Mouse (Mus musculus): ENCODE measurements at regions not wholly inside any gene's neighbourhood (a gene's known extent, or its start where the extent isn't known, plus 50 kb on each side); places are given as distances from the start of the nearest gene placed in this dataset.

GRCm38 (mm10) chr3:42212456-42212855, 470.0 kb downstream of the D3Ertd751e start:
- Histone ChIP-seq H3K4me3 (ENCODE audit: insufficient read depth in 1 of 2, low read depth in 2 of 2, low read length in 2 of 2) (no peak overlapping the region), H3K36me3 (replicated peaks; ENCODE audit: control insufficient read depth, insufficient read depth, low read depth) (no peaks in the 10 kb centered on the region), H3K4me2 (ENCODE audit: low read depth) (no peak overlapping the region), H3K4me1 (replicated peaks; ENCODE audit: control insufficient read depth in 2 of 2, insufficient read depth in 2 of 2, low read length in 1 of 2) (no peaks in the 10 kb centered on the region), H3K27me3 (ENCODE audit: control insufficient read depth, insufficient read depth, low read length) (no peaks in the 10 kb centered on the region), H3K27ac (no peak overlapping the region), H3K9ac (replicated peaks) (no peak overlapping the region), H3K9me3 (ENCODE audit: control insufficient read depth, low read length) (no peaks in the 10 kb centered on the region)
- DNase-seq (ENCODE audit: low read depth in 3 of 3, low spot score in 3 of 3): no peak
- ATAC-seq (ENCODE audit: insufficient read depth): no peak
- WGBS (ENCODE audit: insufficient replicate concordance): 42% methylated on average over 5 of the region's 5 CpGs
- TF ChIP-seq CTCF (IDR thresholded peaks at IDR 0.05; ENCODE audit: low read depth) (no peak), EP300 (IDR thresholded peaks at IDR 0.05; ENCODE audit: low read depth) (no peak)

GRCm38 (mm10) chr3:42213163-42213562, 470.8 kb downstream of the D3Ertd751e start:
- 64% methylated on average over 6 of the region's 6 CpGs for WGBS (ENCODE audit: insufficient replicate concordance)
- ATAC-seq (ENCODE audit: insufficient read depth) (no peak), DNase-seq (ENCODE audit: low read depth in 3 of 3, low spot score in 3 of 3) (no peak)
- H3K27me3 ChIP-seq (ENCODE audit: control insufficient read depth, insufficient read depth, low read length): no peaks in the 10 kb centered on the region
- H3K36me3 ChIP-seq (replicated peaks; ENCODE audit: control insufficient read depth, insufficient read depth, low read depth): no peaks in the 10 kb centered on the region
- TF ChIP-seq CTCF (IDR thresholded peaks at IDR 0.05; ENCODE audit: low read depth) (no peak), EP300 (IDR thresholded peaks at IDR 0.05; ENCODE audit: low read depth) (no peak)
- H3K4me2 ChIP-seq (ENCODE audit: low read depth): no peak overlapping the region
- no peak overlapping the region for H3K27ac ChIP-seq
- H3K4me1 ChIP-seq (replicated peaks; ENCODE audit: control insufficient read depth in 2 of 2, insufficient read depth in 2 of 2, low read length in 1 of 2): no peaks in the 10 kb centered on the region
- H3K4me3 ChIP-seq (ENCODE audit: insufficient read depth in 1 of 2, low read depth in 2 of 2, low read length in 2 of 2): no peak overlapping the region
- no peaks in the 10 kb centered on the region for H3K9me3 ChIP-seq (ENCODE audit: control insufficient read depth, low read length)
- no peak overlapping the region for H3K9ac ChIP-seq (replicated peaks)

- no peaks in the 10 kb centered on the region for H3K36me3 ChIP-seq (replicated peaks; ENCODE audit: control insufficient read depth, insufficient read depth, low read depth)
- no peak overlapping the region for H3K9ac ChIP-seq (replicated peaks)
- H3K4me3 ChIP-seq (ENCODE audit: insufficient read depth in 1 of 2, low read depth in 2 of 2, low read length in 2 of 2): no peak overlapping the region
- no peak overlapping the region for H3K27ac ChIP-seq
- no peaks in the 10 kb centered on the region for H3K27me3 ChIP-seq (ENCODE audit: control insufficient read depth, insufficient read depth, low read length)
- no peaks in the 10 kb centered on the region for H3K4me1 ChIP-seq (replicated peaks; ENCODE audit: control insufficient read depth in 2 of 2, insufficient read depth in 2 of 2, low read length in 1 of 2)
- DNase-seq (ENCODE audit: low read depth in 3 of 3, low spot score in 3 of 3) (no peak), ATAC-seq (ENCODE audit: insufficient read depth) (no peak)
- TF ChIP-seq EP300 (IDR thresholded peaks at IDR 0.05; ENCODE audit: low read depth) (no peak), CTCF (IDR thresholded peaks at IDR 0.05; ENCODE audit: low read depth) (no peak)
- H3K9me3 ChIP-seq (ENCODE audit: control insufficient read depth, low read length): no peaks in the 10 kb centered on the region
- 57% methylated on average over 10 of the region's 10 CpGs for WGBS (ENCODE audit: insufficient replicate concordance)
- H3K4me2 ChIP-seq (ENCODE audit: low read depth): no peak overlapping the region
These were observed 472.3 kb downstream of the D3Ertd751e start for GRCm38 (mm10) chr3:42214624-42215276.

DNA sequence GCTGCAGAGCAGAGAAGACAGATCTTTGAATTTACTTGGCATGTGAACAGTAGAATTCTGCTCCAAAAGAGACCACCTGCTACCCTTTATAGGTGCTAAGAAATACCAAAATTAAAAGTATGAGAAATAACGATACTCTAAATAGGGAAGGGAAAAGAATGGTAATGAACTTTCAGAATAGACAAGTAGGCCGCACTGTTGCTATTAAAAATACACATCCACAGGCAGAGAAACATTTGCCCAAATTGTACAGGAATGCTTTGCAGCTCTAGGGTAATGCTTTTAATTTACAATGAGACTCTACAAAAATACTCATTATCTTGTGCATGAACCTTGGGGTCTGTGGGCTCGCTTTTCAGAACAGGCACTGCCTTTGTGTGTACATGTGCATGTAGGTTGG, 476.3 kb downstream of the D3Ertd751e start:
- Histone ChIP-seq H3K27ac (no peak overlapping the region), H3K9ac (replicated peaks) (no peak overlapping the region), H3K9me3 (ENCODE audit: control insufficient read depth, low read length) (no peaks in the 10 kb centered on the region), H3K4me3 (ENCODE audit: insufficient read depth in 1 of 2, low read depth in 2 of 2, low read length in 2 of 2) (no peak overlapping the region), H3K4me2 (ENCODE audit: low read depth) (no peak overlapping the region), H3K27me3 (ENCODE audit: control insufficient read depth, insufficient read depth, low read length) (no peaks in the 10 kb centered on the region), H3K36me3 (replicated peaks; ENCODE audit: control insufficient read depth, insufficient read depth, low read depth) (no peaks in the 10 kb centered on the region), H3K4me1 (replicated peaks; ENCODE audit: control insufficient read depth in 2 of 2, insufficient read depth in 2 of 2, low read length in 1 of 2) (no peaks in the 10 kb centered on the region)
- ATAC-seq (ENCODE audit: insufficient read depth): no peak
- no peak for TF ChIP-seq EP300 (IDR thresholded peaks at IDR 0.05; ENCODE audit: low read depth)
- no peak for TF ChIP-seq CTCF (IDR thresholded peaks at IDR 0.05; ENCODE audit: low read depth)
- 56% methylated on average over 3 of the region's 3 CpGs for WGBS (ENCODE audit: insufficient replicate concordance)
- DNase-seq (ENCODE audit: low read depth in 3 of 3, low spot score in 3 of 3): no peak

DNA sequence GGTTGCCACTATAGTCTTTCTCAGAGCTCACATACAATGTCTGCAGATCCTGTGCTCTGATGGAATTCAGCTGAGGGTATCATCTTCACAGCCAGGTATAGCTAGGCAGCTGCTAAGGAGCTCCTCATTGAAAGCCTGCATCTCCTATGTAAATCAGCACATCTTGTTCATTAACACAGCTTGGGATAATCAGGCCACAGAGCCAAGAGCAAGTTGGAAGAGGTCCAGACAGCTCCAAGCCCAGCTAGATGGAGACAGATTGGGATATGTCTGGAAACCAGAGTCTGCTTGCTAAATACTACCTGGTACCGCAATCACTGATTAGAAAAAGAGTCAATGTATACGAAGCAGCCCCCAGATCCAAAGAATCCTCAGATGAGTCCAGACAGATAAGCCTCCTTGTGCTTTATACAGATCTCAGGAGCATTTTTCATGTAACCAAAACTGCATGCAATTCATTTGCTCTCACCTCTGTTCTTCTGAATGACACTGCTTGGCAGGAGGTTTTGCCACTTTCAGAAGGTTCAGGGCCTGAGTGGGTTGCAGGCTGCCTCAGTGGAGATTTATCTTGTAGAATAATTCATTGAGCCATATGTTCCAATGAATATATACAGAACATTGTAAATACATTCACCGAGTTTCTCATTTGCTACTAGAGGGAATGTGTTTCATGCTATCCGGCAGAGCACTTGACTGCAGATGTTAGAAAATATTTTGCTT, 485.4 kb downstream of the D3Ertd751e start:
- Histone ChIP-seq H3K4me2 (ENCODE audit: low read depth) (no peak overlapping the region), H3K9me3 (ENCODE audit: control insufficient read depth, low read length) (no peaks in the 10 kb centered on the region), H3K4me1 (replicated peaks; ENCODE audit: control insufficient read depth in 2 of 2, insufficient read depth in 2 of 2, low read length in 1 of 2) (no peaks in the 10 kb centered on the region), H3K27me3 (ENCODE audit: control insufficient read depth, insufficient read depth, low read length) (no peaks in the 10 kb centered on the region), H3K9ac (replicated peaks) (no peak overlapping the region), H3K4me3 (ENCODE audit: insufficient read depth in 1 of 2, low read depth in 2 of 2, low read length in 2 of 2) (no peak overlapping the region), H3K27ac (no peak overlapping the region), H3K36me3 (replicated peaks; ENCODE audit: control insufficient read depth, insufficient read depth, low read depth) (no peaks in the 10 kb centered on the region)
- TF ChIP-seq EP300 (IDR thresholded peaks at IDR 0.05; ENCODE audit: low read depth) (no peak), CTCF (IDR thresholded peaks at IDR 0.05; ENCODE audit: low read depth) (no peak)
- WGBS (ENCODE audit: insufficient replicate concordance): 69% methylated on average over 4 of the region's 4 CpGs
- DNase-seq (ENCODE audit: low read depth in 3 of 3, low spot score in 3 of 3): no peak
- no peak for ATAC-seq (ENCODE audit: insufficient read depth)
